14 mouse cellular contexts compared by ENCODE assay signal in genomic region chr7:45337469-45337868, GRCm38 (mm10). TPM values are rescaled to one million over a fixed set of nuclear protein-coding genes. Genes with fewer than 3 reads are reported as not detected.
DNase-seq lines count a peak whose midpoint lies in the region; ATAC-seq and TF ChIP-seq lines count a peak whose summit lies in the region.
"Had no signal": no experiment of that assay in that cellular context is flagged by ENCODE, and none has a peak within 500 bp of the region (broad histone marks: within the 10 kb centered on the region; RNA-seq: fewer than 3 reads in every experiment).

No protein-coding gene starts in this region.

- no peaks in the 10 kb centered on the region for H3K9me3 ChIP-seq in lung, embryonic 14.5 days (ENCODE audit: low read depth, low read length)
- no peaks in the 10 kb centered on the region for H3K9me3 ChIP-seq in intestine, embryonic 16.5 days (ENCODE audit: control insufficient read depth, low read length)
- no peaks in the 10 kb centered on the region for H3K9me3 ChIP-seq in stomach, postnatal 0 days (ENCODE audit: control insufficient read depth, low read length)
- H3K9me3 ChIP-seq: neural tube, embryonic 13.5 days had no signal

- no peak for ATAC-seq in lung, embryonic 14.5 days (ENCODE audit: insufficient read depth)
- no peak for ATAC-seq in intestine, embryonic 16.5 days
- ATAC-seq in stomach, postnatal 0 days (ENCODE audit: low FRiP score, low TSS enrichment) = no peak
- ATAC-seq: midbrain, embryonic 16.5 days had no signal

- no peak overlapping the region for H3K27ac ChIP-seq in lung, embryonic 14.5 days (ENCODE audit: low read depth)
- H3K27ac ChIP-seq in intestine, embryonic 16.5 days (ENCODE audit: low read length) = no peak overlapping the region
- H3K27ac ChIP-seq in stomach, postnatal 0 days (replicated peaks) = no peak overlapping the region
- H3K27ac ChIP-seq: neural tube, embryonic 13.5 days had no signal

- TF ChIP-seq CTCF in lung, embryonic 14.5 days (IDR thresholded peaks at IDR 0.05; ENCODE audit: low read depth) = no peak
- no peak for TF ChIP-seq CTCF in lung, adult 2 months (IDR thresholded peaks at IDR 0.05; ENCODE audit: insufficient read depth, low read length)
- no peak for TF ChIP-seq CTCF in stomach, postnatal 0 days (IDR thresholded peaks at IDR 0.05; ENCODE audit: low read depth)

- WGBS in lung, embryonic 14.5 days = 15% methylated on average over 4 of the region's 4 CpGs
- 23% methylated on average over 4 of the region's 4 CpGs for WGBS in lung, adult 2 months
- 23% methylated on average over 4 of the region's 4 CpGs for WGBS in intestine, embryonic 16.5 days
- WGBS in stomach, postnatal 0 days = 12% methylated on average over 4 of the region's 4 CpGs

- no peaks in the 10 kb centered on the region for H3K36me3 ChIP-seq in lung, embryonic 14.5 days (ENCODE audit: insufficient read depth)
- H3K36me3 ChIP-seq in intestine, embryonic 16.5 days (ENCODE audit: control insufficient read depth, insufficient read depth, low read length) = no peaks in the 10 kb centered on the region
- no peaks in the 10 kb centered on the region for H3K36me3 ChIP-seq in stomach, postnatal 0 days (ENCODE audit: control insufficient read depth, insufficient read depth, low read length)
- H3K36me3 ChIP-seq: neural tube, embryonic 13.5 days had no signal

- H3K4me3 ChIP-seq in lung, embryonic 14.5 days (ENCODE audit: low read depth, low read length) = no peak overlapping the region
- no peak overlapping the region for H3K4me3 ChIP-seq in lung, adult 2 months (replicated peaks; ENCODE audit: extremely low read depth, low read depth, low read length)
- H3K4me3 ChIP-seq in intestine, embryonic 16.5 days (ENCODE audit: low read length) = 0 out of 2 replicates have a peak overlapping the region, but pooled peaks have one; percentile 3
- H3K4me3 ChIP-seq in stomach, postnatal 0 days (ENCODE audit: low read depth, low read length) = no peak overlapping the region
- H3K4me3 ChIP-seq: neural tube, embryonic 13.5 days had no signal

- intact Hi-C loops in heart, postnatal 14 days (cut with DNase I) = no loop called here

- no peak for TF ChIP-seq POLR2A in lung, adult 2 months (IDR thresholded peaks at IDR 0.05; ENCODE audit: borderline replicate concordance, extremely low read depth, low read depth, low read length)

- no peak for TF ChIP-seq EP300 in stomach, postnatal 0 days (optimal IDR thresholded peaks at IDR 0.05)

- no peaks in the 10 kb centered on the region for H3K27me3 ChIP-seq in lung, embryonic 14.5 days (ENCODE audit: insufficient read depth, low read length)
- no peaks in the 10 kb centered on the region for H3K27me3 ChIP-seq in intestine, embryonic 16.5 days (replicated peaks; ENCODE audit: control insufficient read depth, insufficient read depth, low read length)
- H3K27me3 ChIP-seq in stomach, postnatal 0 days (ENCODE audit: control insufficient read depth, insufficient read depth, low read length) = no peaks in the 10 kb centered on the region

- H3K4me1 ChIP-seq in lung, embryonic 14.5 days (ENCODE audit: insufficient read depth) = peaks cover 26% of the 10 kb centered on the region
- peaks cover 15% of the 10 kb centered on the region for H3K4me1 ChIP-seq in lung, adult 2 months (ENCODE audit: control insufficient read depth, insufficient read depth, low read length)
- H3K4me1 ChIP-seq in intestine, embryonic 16.5 days (ENCODE audit: control insufficient read depth, insufficient read depth, low read length) = peaks cover 58% of the 10 kb centered on the region
- peaks cover 22% of the 10 kb centered on the region for H3K4me1 ChIP-seq in stomach, postnatal 0 days (replicated peaks; ENCODE audit: control insufficient read depth, insufficient read depth)

- H3K9ac ChIP-seq in lung, embryonic 14.5 days = no peak overlapping the region
- no peak overlapping the region for H3K9ac ChIP-seq in intestine, embryonic 16.5 days (ENCODE audit: low read depth, low read length)
- no peak overlapping the region for H3K9ac ChIP-seq in stomach, postnatal 0 days (ENCODE audit: low read length)
- H3K9ac ChIP-seq: liver, postnatal 0 days; neural tube, embryonic 13.5 days had no signal

- peak; percentile 92 for DNase-seq in heart, adult 11 months
- DNase-seq in heart, postnatal 14 days = no peak
- DNase-seq in lung, embryonic 14.5 days = no peak
- no peak for DNase-seq in lung, adult 2 months
- no peak for DNase-seq in stomach, postnatal 0 days (ENCODE audit: low spot score)
- DNase-seq in adrenal gland, adult 8-10 months = no peak
- no peak for DNase-seq in embryo, embryonic 9.5 days (ENCODE audit: extremely low spot score)

- peak overlapping the region; percentile 95 for H3K4me2 ChIP-seq in lung, embryonic 14.5 days
- H3K4me2 ChIP-seq in intestine, embryonic 16.5 days (ENCODE audit: low read depth, low read length) = peak overlapping the region; percentile 95
- H3K4me2 ChIP-seq in stomach, postnatal 0 days (replicated peaks; ENCODE audit: low read depth) = 0 out of 2 replicates have a peak overlapping the region, but pooled peaks have one; percentile 72

RNA-seq across cellular contexts. Expression of gene Hrc, which starts 2.4 kb away (rescaled TPM):
- total RNA-seq in heart, postnatal 14 days (2021) = 100 to 1,000 TPM; 516 to 539 TPM
- polyA plus RNA-seq in lung, embryonic 14.5 days (2014; fragmentation: Nextera tagmentation; extraction: Ambion mirVana) = 0.58 and 1.2 TPM in 2 replicates
- 2.4 and 10.0 TPM in 2 replicates for polyA plus RNA-seq in lung, adult 2 months (2012; rRNA removed)
- polyA plus RNA-seq in intestine, embryonic 16.5 days (2015; fragmentation: Nextera tagmentation; extraction: Ambion mirVana) = 0.86 and 1.4 TPM in 2 replicates
- 0.80 and 0.85 TPM in 2 replicates for polyA plus RNA-seq in stomach, postnatal 0 days (2015; fragmentation: Nextera tagmentation; extraction: Ambion mirVana)
- under 1 TPM; 0.09 to 0.31 (median 0.26) TPM for total RNA-seq in adrenal gland, adult 8-10 months (2022)
- total RNA-seq: granulocyte monocyte progenitor cell, adult 5-6 weeks; megakaryocyte progenitor cell, adult 5-6 weeks; MEL had no signal

RNA-seq across cellular contexts. Expression of gene Trpm4, which starts 3.9 kb away (rescaled TPM):
- total RNA-seq in heart, postnatal 14 days (2021) = 10 to 100 TPM; 20.8 to 22.3 TPM
- 11.4 and 15.7 TPM in 2 replicates for polyA plus RNA-seq in lung, embryonic 14.5 days (2014; fragmentation: Nextera tagmentation; extraction: Ambion mirVana)
- polyA plus RNA-seq in lung, adult 2 months (2012; rRNA removed) = 41.8 and 44.8 TPM in 2 replicates
- polyA plus RNA-seq in intestine, embryonic 16.5 days (2015; fragmentation: Nextera tagmentation; extraction: Ambion mirVana) = 33.4 and 36.3 TPM in 2 replicates
- polyA plus RNA-seq in stomach, postnatal 0 days (2015; fragmentation: Nextera tagmentation; extraction: Ambion mirVana) = 22.7 and 23.7 TPM in 2 replicates
- total RNA-seq in adrenal gland, adult 8-10 months (2022) = 10 to 100 TPM in 2 of 4 experiments, 1 to 10 TPM in 2; 5.8 to 19.1 (median 10.4) TPM

RNA-seq across cellular contexts. Expression of gene Ppfia3, which starts 29.4 kb away (rescaled TPM):
- total RNA-seq in heart, postnatal 14 days (2021) = under 1 TPM; 0.22 to 0.29 TPM
- 3.1 and 3.2 TPM in 2 replicates for polyA plus RNA-seq in lung, embryonic 14.5 days (2014; fragmentation: Nextera tagmentation; extraction: Ambion mirVana)
- polyA plus RNA-seq in lung, adult 2 months (2012; rRNA removed) = 1.2 and 3.7 TPM in 2 replicates
- 10.3 and 12.0 TPM in 2 replicates for polyA plus RNA-seq in intestine, embryonic 16.5 days (2015; fragmentation: Nextera tagmentation; extraction: Ambion mirVana)
- polyA plus RNA-seq in stomach, postnatal 0 days (2015; fragmentation: Nextera tagmentation; extraction: Ambion mirVana) = 6.0 and 7.1 TPM in 2 replicates
- 1 to 10 TPM; 2.8 to 7.2 (median 4.7) TPM for total RNA-seq in adrenal gland, adult 8-10 months (2022)
- total RNA-seq: granulocyte monocyte progenitor cell, adult 5-6 weeks; megakaryocyte progenitor cell, adult 5-6 weeks had no signal
- polyA plus RNA-seq: liver, postnatal 0 days had no signal

RNA-seq across cellular contexts. Expression of gene Lin7b, which starts 32.9 kb away (rescaled TPM):
- under 1 TPM; 0.90 to 0.96 TPM for total RNA-seq in heart, postnatal 14 days (2021)
- 0.30 and 0.87 TPM in 2 replicates for polyA plus RNA-seq in lung, embryonic 14.5 days (2014; fragmentation: Nextera tagmentation; extraction: Ambion mirVana)
- 1.4 and 2.2 TPM in 2 replicates for polyA plus RNA-seq in lung, adult 2 months (2012; rRNA removed)
- polyA plus RNA-seq in intestine, embryonic 16.5 days (2015; fragmentation: Nextera tagmentation; extraction: Ambion mirVana) = 1.2 and 2.7 TPM in 2 replicates
- polyA plus RNA-seq in stomach, postnatal 0 days (2015; fragmentation: Nextera tagmentation; extraction: Ambion mirVana) = 5.9 and 6.1 TPM in 2 replicates
- total RNA-seq in adrenal gland, adult 8-10 months (2022) = 10 to 100 TPM in 2 of 4 experiments, 1 to 10 TPM in 2; 1.8 to 14.1 (median 7.6) TPM
- total RNA-seq: granulocyte monocyte progenitor cell, adult 5-6 weeks; megakaryocyte progenitor cell, adult 5-6 weeks had no signal
- polyA plus RNA-seq: liver, postnatal 0 days had no signal

RNA-seq across cellular contexts. Expression of gene Snrnp70, which starts 58.1 kb away (rescaled TPM):
- total RNA-seq in heart, postnatal 14 days (2021) = 100 to 1,000 TPM; 126 to 138 TPM
- 74.0 and 88.2 TPM in 2 replicates for polyA plus RNA-seq in lung, embryonic 14.5 days (2014; fragmentation: Nextera tagmentation; extraction: Ambion mirVana)
- polyA plus RNA-seq in lung, adult 2 months (2012; rRNA removed) = 240 and 319 TPM in 2 replicates
- polyA plus RNA-seq in intestine, embryonic 16.5 days (2015; fragmentation: Nextera tagmentation; extraction: Ambion mirVana) = 139 and 150 TPM in 2 replicates
- polyA plus RNA-seq in stomach, postnatal 0 days (2015; fragmentation: Nextera tagmentation; extraction: Ambion mirVana) = 73.7 and 78.8 TPM in 2 replicates
- total RNA-seq in adrenal gland, adult 8-10 months (2022) = 100 to 1,000 TPM; 232 to 563 (median 376) TPM
